Mouse (Mus musculus): ENCODE measurements around the gene D930048N14Rik. TPM values are rescaled to one million over a fixed set of nuclear protein-coding genes. Genes with fewer than 3 reads are reported as not detected.
"Not testable (repeated sequence)": the region's sequence is repeated elsewhere in the genome, so short reads cannot be mapped to it uniquely, and the experiment has no call there.

Gene D930048N14Rik
- polyA plus RNA-seq, 1 experiment from 2014 or later: 0.44 TPM

- H3K4me3 ChIP-seq; ATAC-seq; H3K27me3 ChIP-seq; H3K27ac ChIP-seq; H3K36me3 ChIP-seq (ENCODE audit: poor library complexity, severe bottlenecking); H3K9me3 ChIP-seq (replicated peaks): not testable (repeated sequence)
- Histone ChIP-seq H3K4me2 (peak overlapping the region; percentile 60), H3K9ac (peak overlapping the region; percentile 54), H3K4me1 (peaks cover 21% of the 10 kb centered on the region)
- 89% methylated on average over 7 of the region's 7 CpGs for WGBS
Observed at GRCm38 (mm10) chr11:51616113-51616512, 34.6 kb upstream of the D930048N14Rik start.

DNA sequence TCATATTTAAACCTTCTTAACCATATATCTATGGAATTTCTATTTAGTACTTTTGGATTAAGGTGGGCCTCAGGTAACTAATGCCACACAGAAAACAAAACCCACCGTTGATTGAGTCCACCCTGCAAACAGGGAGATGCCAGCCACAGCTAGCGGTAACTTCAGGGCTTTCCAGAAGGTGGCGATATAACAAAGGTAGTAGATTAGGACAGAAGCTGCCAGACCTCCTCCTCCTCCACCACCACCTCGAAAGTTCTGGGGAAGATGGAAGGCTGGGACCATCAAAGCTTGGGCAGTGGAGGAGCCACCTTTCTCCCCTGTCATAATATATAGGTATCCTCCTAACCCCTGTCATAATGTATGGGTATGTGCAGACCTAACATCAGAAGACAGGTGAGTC lies 33.1 kb upstream of the D930048N14Rik start:
- Histone ChIP-seq H3K27ac (no peak overlapping the region), H3K36me3 (ENCODE audit: poor library complexity, severe bottlenecking) (peaks cover 14% of the 10 kb centered on the region), H3K9me3 (replicated peaks) (no peaks in the 10 kb centered on the region), H3K4me3 (no peak overlapping the region), H3K9ac (no peak overlapping the region), H3K4me1 (peaks cover 23% of the 10 kb centered on the region), H3K4me2 (no peak overlapping the region), H3K27me3 (0 out of 2 replicates have a peak, but pooled peaks cover 5% of the 10 kb centered on the region)
- WGBS: 4% methylated on average over 4 of the region's 4 CpGs
- no peak for ATAC-seq

DNA sequence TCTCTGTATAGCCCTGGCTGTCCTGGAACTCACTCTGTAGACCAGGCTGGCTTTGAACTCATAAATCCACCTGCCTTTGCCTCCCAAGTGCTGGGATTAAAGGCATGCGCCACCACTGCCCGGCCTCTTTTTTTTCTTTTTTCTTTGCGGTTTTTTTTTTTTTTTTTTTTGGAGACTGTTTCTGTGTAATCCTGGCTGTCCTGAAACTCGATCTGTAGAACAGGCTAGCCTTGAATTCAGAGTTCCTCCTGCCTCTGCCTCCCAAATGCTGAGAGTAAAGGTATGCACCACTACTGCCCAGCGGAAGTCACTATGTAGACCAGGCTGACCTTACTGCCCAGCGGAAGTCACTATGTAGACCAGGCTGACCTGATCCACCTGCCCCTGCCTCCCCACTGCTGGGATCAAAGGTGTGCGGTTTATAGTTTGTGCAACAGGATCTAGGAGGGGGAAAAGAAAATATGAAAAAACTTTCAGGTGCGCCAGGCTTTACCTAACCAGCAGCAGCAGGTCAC lies 31.8 kb upstream of the D930048N14Rik start:
- H3K36me3 ChIP-seq (ENCODE audit: poor library complexity, severe bottlenecking): peaks cover 26% of the 10 kb centered on the region
- H3K27me3 ChIP-seq: 0 out of 2 replicates have a peak, but pooled peaks cover 5% of the 10 kb centered on the region
- ATAC-seq: peak; percentile 57
- peak overlapping the region; percentile 92 for H3K4me3 ChIP-seq
- no peak overlapping the region for H3K9ac ChIP-seq
- peak overlapping the region; percentile 86 for H3K4me2 ChIP-seq
- 48% methylated on average over 8 of the region's 8 CpGs for WGBS
- no peak overlapping the region for H3K27ac ChIP-seq
- peaks cover 23% of the 10 kb centered on the region for H3K4me1 ChIP-seq
- H3K9me3 ChIP-seq (replicated peaks): no peaks in the 10 kb centered on the region

DNA sequence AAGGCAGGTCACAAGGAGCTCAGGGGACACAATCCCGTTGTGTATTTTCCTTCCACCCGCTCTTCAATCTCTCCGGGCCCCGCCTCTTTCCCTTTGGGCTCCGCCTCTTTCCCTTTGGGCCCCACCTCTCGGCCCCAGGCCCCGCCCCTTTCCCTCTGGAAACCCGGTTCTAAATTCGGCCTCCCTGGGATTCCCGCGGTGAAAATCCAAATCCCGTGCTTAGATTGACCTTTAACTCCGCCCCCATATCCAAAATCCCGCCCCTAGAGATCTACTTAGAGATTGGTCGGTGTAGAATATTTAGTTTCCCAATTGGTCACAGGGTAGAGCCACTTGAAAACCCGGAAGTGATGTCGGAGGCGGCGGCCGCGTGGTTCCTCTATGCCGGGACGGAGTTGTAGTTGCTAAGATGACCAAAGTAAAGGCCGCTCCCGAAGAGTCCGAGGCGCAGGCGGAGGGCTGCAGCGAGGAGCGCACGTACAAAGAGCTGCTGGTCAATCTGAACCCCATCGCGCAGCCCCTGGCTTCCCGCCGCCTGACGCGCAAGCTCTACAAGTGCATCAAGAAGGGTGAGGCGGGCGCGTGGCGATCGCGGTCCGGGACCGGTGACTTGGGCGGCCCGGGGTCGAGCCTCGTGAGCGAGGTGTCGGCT lies 31.2 kb upstream of the D930048N14Rik start, which contains the start of gene Nhp2:
Gene Nhp2 (plus strand): TSS at position 327 of the 652 bp plus-strand sequence.
- under 1% methylated on average over 51 of the region's 51 CpGs for WGBS
- Histone ChIP-seq H3K27me3 (0 out of 2 replicates have a peak, but pooled peaks cover 4% of the 10 kb centered on the region), H3K4me3 (peak within 1 kb of the TSS; percentile 92), H3K27ac (no peak within 1 kb of the TSS), H3K36me3 (ENCODE audit: poor library complexity, severe bottlenecking) (peaks cover 32% of the 10 kb centered on the region), H3K4me2 (peak within 1 kb of the TSS; percentile 86), H3K4me1 (peaks cover 23% of the 10 kb centered on the region), H3K9ac (peak within 1 kb of the TSS; percentile 78), H3K9me3 (replicated peaks) (no peaks in the 10 kb centered on the region)
- ATAC-seq: peak; percentile 96

DNA sequence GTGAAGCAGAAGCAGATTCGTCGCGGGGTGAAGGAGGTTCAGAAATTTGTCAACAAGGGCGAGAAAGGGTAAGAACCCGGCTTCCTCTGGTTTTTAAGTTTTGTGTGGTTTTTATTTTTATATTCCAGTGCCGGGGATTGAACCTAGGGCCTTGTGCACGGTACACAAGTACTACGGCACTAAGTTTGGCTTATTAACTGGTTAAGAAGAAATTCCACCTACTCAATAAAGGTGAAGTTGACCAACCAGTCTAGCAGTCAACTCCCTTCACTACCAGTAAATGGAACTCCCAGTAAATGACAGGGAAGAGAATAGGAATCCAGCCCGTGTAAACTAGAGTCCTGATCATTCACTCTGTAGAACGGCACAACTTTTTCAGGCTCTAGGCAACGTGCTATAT lies 30.7 kb upstream of the D930048N14Rik start:
- Histone ChIP-seq H3K27ac (no peak overlapping the region), H3K27me3 (no peaks in the 10 kb centered on the region), H3K9ac (peak overlapping the region; percentile 78), H3K36me3 (ENCODE audit: poor library complexity, severe bottlenecking) (peaks cover 38% of the 10 kb centered on the region), H3K4me1 (peaks cover 22% of the 10 kb centered on the region), H3K4me2 (peak overlapping the region; percentile 86), H3K9me3 (replicated peaks) (no peaks in the 10 kb centered on the region), H3K4me3 (peak overlapping the region; percentile 92)
- 3% methylated on average over 11 of the region's 11 CpGs for WGBS
- ATAC-seq: no peak

DNA sequence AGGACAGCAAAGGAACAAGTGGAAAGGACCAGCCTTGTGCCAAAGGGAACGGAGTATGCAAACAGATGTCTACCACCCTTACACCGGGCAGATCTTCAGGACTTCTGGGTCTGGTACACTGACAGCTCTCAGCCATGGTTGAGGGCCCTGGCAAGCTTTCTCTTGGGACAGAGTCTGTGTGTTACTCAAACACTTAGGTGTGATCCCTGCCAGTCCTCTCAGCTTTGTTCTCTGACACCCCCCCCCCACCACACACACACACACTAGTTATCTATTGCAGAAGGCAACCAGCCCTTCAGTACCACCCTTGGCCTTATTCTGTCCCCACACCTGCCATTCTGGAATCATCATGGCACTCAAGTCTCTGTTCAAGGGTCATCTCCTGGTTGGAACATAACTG lies 29.0 kb upstream of the D930048N14Rik start:
- Histone ChIP-seq H3K9ac (no peak overlapping the region), H3K4me2 (peak overlapping the region; percentile 10; the same call in 1 of the 2 replicates), H3K9me3 (replicated peaks) (no peaks in the 10 kb centered on the region), H3K4me1 (peaks cover 13% of the 10 kb centered on the region), H3K4me3 (no peak overlapping the region), H3K36me3 (ENCODE audit: poor library complexity, severe bottlenecking) (peaks cover 55% of the 10 kb centered on the region), H3K27ac (no peak overlapping the region), H3K27me3 (no peaks in the 10 kb centered on the region)
- ATAC-seq: no peak
- 94% methylated on average over 2 of the region's 2 CpGs for WGBS

DNA sequence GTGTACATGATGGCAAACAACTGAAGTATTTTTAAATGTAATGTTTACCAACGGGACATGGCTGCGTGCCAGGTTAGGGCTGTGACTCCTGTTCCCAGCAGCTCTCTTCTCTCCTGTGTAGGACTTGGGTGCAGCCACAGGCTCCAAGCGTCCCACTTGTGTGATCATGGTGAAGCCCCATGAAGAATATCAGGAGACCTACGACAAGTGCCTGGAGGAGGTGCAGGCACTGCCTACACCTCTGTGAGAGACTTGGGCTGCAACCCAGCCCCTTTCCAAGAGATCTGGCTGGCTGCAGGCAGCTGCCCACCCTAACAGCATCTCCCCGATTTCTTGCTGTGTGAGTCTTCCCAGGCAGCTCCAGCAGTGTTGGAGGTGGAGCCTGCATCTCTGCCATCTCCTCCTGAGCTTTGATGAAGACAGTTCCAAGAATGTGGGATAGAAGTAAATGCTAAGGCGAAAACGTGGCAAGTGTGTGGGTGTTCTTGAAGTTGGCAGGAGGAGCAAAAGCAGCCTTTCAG lies 27.7 kb upstream of the D930048N14Rik start:
- no peak overlapping the region for H3K4me3 ChIP-seq
- H3K4me1 ChIP-seq: peaks cover 13% of the 10 kb centered on the region
- H3K9me3 ChIP-seq (replicated peaks): no peaks in the 10 kb centered on the region
- H3K36me3 ChIP-seq (ENCODE audit: poor library complexity, severe bottlenecking): peaks cover 67% of the 10 kb centered on the region
- H3K27me3 ChIP-seq: no peaks in the 10 kb centered on the region
- WGBS: 91% methylated on average over 7 of the region's 7 CpGs
- no peak for ATAC-seq
- H3K27ac ChIP-seq: no peak overlapping the region
- no peak overlapping the region for H3K4me2 ChIP-seq
- no peak overlapping the region for H3K9ac ChIP-seq

- Histone ChIP-seq H3K4me2 (no peak overlapping the region), H3K4me1 (peaks cover 9% of the 10 kb centered on the region), H3K9me3 (replicated peaks) (no peaks in the 10 kb centered on the region), H3K9ac (no peak overlapping the region), H3K36me3 (ENCODE audit: poor library complexity, severe bottlenecking) (peaks cover 83% of the 10 kb centered on the region), H3K27ac (no peak overlapping the region), H3K27me3 (no peaks in the 10 kb centered on the region), H3K4me3 (no peak overlapping the region)
- 85% methylated on average over 5 of the region's 5 CpGs for WGBS
- ATAC-seq: no peak
Observed at GRCm38 (mm10) chr11:51625187-51625820, 25.4 kb upstream of the D930048N14Rik start.

DNA sequence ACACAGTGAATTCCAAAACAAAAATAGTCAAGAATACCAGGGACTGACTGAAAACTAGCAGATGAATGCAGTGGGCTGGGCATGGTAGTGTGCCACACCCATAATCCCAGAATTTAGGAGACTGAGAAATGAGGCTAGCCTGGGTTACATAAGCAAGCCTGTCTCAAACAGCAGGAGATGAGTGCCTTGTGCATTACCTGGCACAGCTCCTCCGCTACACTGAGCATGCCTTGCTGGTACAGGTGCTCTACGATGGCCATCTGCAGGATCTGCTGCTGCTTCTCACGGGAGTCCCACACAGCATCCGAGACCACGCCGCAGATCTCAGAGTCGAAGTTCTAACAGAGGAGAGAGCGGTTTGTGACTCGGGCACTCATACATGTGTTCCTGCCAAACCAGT lies 23.3 kb upstream of the D930048N14Rik start:
- H3K4me1 ChIP-seq: no peaks in the 10 kb centered on the region
- H3K9ac ChIP-seq: no peak overlapping the region
- H3K36me3 ChIP-seq (ENCODE audit: poor library complexity, severe bottlenecking): peaks cover 74% of the 10 kb centered on the region
- 94% methylated on average over 9 of the region's 9 CpGs for WGBS
- H3K4me3 ChIP-seq: no peak overlapping the region
- H3K9me3 ChIP-seq (replicated peaks): no peaks in the 10 kb centered on the region
- no peak overlapping the region for H3K4me2 ChIP-seq
- ATAC-seq: no peak
- H3K27ac ChIP-seq: no peak overlapping the region
- H3K27me3 ChIP-seq: no peaks in the 10 kb centered on the region

DNA sequence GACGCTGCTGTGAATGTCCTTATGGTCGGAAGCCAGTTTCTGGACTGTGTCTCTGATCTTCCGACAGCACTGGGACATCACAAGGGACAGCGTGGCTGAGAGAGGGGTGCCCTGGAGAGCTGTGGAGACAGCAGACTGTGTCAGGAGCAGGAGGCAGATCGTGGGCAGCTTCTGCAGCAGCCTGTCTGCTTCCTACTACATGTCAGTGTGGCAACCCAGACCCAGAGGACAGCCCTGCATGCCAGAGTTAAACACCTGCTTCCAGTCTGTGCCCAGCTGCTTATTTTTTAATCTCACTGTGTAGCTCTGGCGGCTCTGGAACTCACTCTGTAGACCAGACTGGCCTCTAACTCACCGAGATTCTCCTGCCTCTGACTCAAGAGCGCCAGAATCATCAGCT lies 22.8 kb upstream of the D930048N14Rik start:
- WGBS: 88% methylated on average over 8 of the region's 8 CpGs
- Histone ChIP-seq H3K9ac (no peak overlapping the region), H3K4me1 (no peaks in the 10 kb centered on the region), H3K27ac (no peak overlapping the region), H3K9me3 (replicated peaks) (no peaks in the 10 kb centered on the region), H3K4me2 (no peak overlapping the region), H3K36me3 (ENCODE audit: poor library complexity, severe bottlenecking) (peaks cover 70% of the 10 kb centered on the region), H3K4me3 (no peak overlapping the region), H3K27me3 (no peaks in the 10 kb centered on the region)
- ATAC-seq: no peak

GRCm38 (mm10) chr11:51629651-51630314 lies 21.0 kb upstream of the D930048N14Rik start:
- no peak overlapping the region for H3K4me3 ChIP-seq
- no peak for ATAC-seq
- WGBS: 88% methylated on average over 15 of the region's 15 CpGs
- H3K4me1 ChIP-seq: peaks cover 8% of the 10 kb centered on the region; the same call in 1 of the 2 replicates
- no peak overlapping the region for H3K9ac ChIP-seq
- no peaks in the 10 kb centered on the region for H3K9me3 ChIP-seq (replicated peaks)
- no peak overlapping the region for H3K27ac ChIP-seq
- peaks cover 51% of the 10 kb centered on the region for H3K36me3 ChIP-seq (ENCODE audit: poor library complexity, severe bottlenecking)
- no peaks in the 10 kb centered on the region for H3K27me3 ChIP-seq
- H3K4me2 ChIP-seq: no peak overlapping the region
